Mouse (Mus musculus) c-Kit-negative CD71-positive TER-119-positive erythroid progenitor cells, embryonic 14.5 days (primary cell): ENCODE results near the gene Cd84.

ENCODE experiments used
- DNase-seq: peaks from one replicate; pipeline ENCODE4 v3.0.0-alpha.2; 2013; ENCODE audit warnings: low read depth, low spot score

Cd84 gene

GRCm38 (mm10) chr1:171917305-171918039 is 78.0 kb downstream of the Cd84 start, which contains the start of gene Slamf6:
Gene Slamf6, plus strand, starts transcription at chr1:171917515.
- no peak for DNase-seq

- DNase-seq: no peak
These were observed 78.8 kb downstream of the Cd84 start for GRCm38 (mm10) chr1:171918136-171918920.

- no peak for DNase-seq
These were observed 79.7 kb downstream of the Cd84 start for GRCm38 (mm10) chr1:171919193-171919592.

- DNase-seq: no peak
These were observed 80.5 kb downstream of the Cd84 start for GRCm38 (mm10) chr1:171919901-171920510.

GRCm38 (mm10) chr1:171920989-171921621 is 81.6 kb downstream of the Cd84 start:
- DNase-seq: no peak

- DNase-seq: no peak
These were observed 82.1 kb downstream of the Cd84 start for GRCm38 (mm10) chr1:171921641-171922040.

GRCm38 (mm10) chr1:171922844-171923243 is 83.3 kb downstream of the Cd84 start:
- DNase-seq: no peak

GRCm38 (mm10) chr1:171924900-171925299 is 85.4 kb downstream of the Cd84 start:
- no peak for DNase-seq

- DNase-seq: no peak
These were observed 94.4 kb downstream of the Cd84 start for GRCm38 (mm10) chr1:171933851-171934250.

- no peak for DNase-seq
These were observed 99.8 kb downstream of the Cd84 start for GRCm38 (mm10) chr1:171938952-171939948.
